Mouse (Mus musculus) heart, embryonic 13.5 days (tissue): Measurements from ENCODE around the gene Myh14. TPM values are rescaled to one million over a fixed set of nuclear protein-coding genes. Genes with fewer than 3 reads are reported as not detected.
A peak's percentile ranks its signal among the peaks of the same experiment; 100 is the strongest.

Experiments
- ATAC-seq: fragments of 200-750 bp; cut with Nextera tagmentation; 2 replicates; pipeline ENCODE4 v1.8.0; 2017; ENCODE audit warnings: moderate TSS enrichment; ENCODE audit not compliant: insufficient number of reproducible peaks, low FRiP score, low TSS enrichment; ENCODE audit errors: extremely low read depth
- H3K27ac ChIP-seq: fragments of 300-500 bp; sonication (generic); replicated peaks from 2 replicates; pipeline ENCODE4 v1.5.1; 2015; ENCODE audit warnings: moderate library complexity, mild to moderate bottlenecking, inconsistent platforms
- H3K27me3 ChIP-seq: fragments of 300-500 bp; sonication (generic); replicated peaks from 2 replicates; pipeline ENCODE4 v1.6.1; 2015; ENCODE audit warnings: mild to moderate bottlenecking, inconsistent platforms
- H3K36me3 ChIP-seq: fragments of 300-500 bp; sonication (generic); 2 replicates; pipeline ENCODE4 v1.6.1; 2015; ENCODE audit warnings: mild to moderate bottlenecking, inconsistent platforms
- H3K4me1 ChIP-seq: fragments of 300-500 bp; sonication (generic); 2 replicates; pipeline ENCODE4 v1.6.1; 2015; ENCODE audit warnings: inconsistent platforms
- H3K4me2 ChIP-seq: fragments of 300-500 bp; sonication (generic); 2 replicates; pipeline ENCODE4 v1.6.1; 2015; ENCODE audit warnings: inconsistent platforms, mild to moderate bottlenecking, moderate library complexity
- H3K4me3 ChIP-seq: fragments of 300-500 bp; sonication (generic); 2 replicates; pipeline ENCODE4 v1.5.1; 2015; ENCODE audit warnings: moderate library complexity, mild to moderate bottlenecking, inconsistent platforms
- H3K9ac ChIP-seq: fragments of 300-500 bp; sonication (generic); 2 replicates; pipeline ENCODE4 v1.6.1; 2015; ENCODE audit warnings: inconsistent platforms, mild to moderate bottlenecking, moderate library complexity
- H3K9me3 ChIP-seq: fragments of 300-500 bp; sonication (generic); 2 replicates; pipeline ENCODE4 v1.6.1; 2016; ENCODE audit warnings: inconsistent platforms
- WGBS: fragments of 180-500 bp; shearing (Covaris S2); methylation state at CpG from one replicate; pipeline ENCODE4 v1.1.7; 2015; ENCODE audit warnings: mixed read lengths; 5-methylcytosine and 5-hydroxymethylcytosine counted together
- polyA plus RNA-seq: library from polyadenylated mRNA; unstranded; fragments of >200 nt; fragmentation: Nextera tagmentation; extraction: Ambion mirVana; gene quantifications from 2 replicates; pipeline ENCODE4 v1.2.1, GENCODE M21; 2015

Myh14 gene
- polyA plus RNA-seq, 1 experiment from 2014 or later, result 0.59 TPM

GRCm38 (mm10) chr7:44697191-44697710 lies 26.6 kb upstream of the Myh14 start:
- ATAC-seq, result peak; percentile 67; the same call in 1 of the 2 replicates
- Histone ChIP-seq H3K4me2 (peak overlapping the region; percentile 39), H3K27me3 (peaks cover 11% of the 10 kb centered on the region), H3K27ac (peak overlapping the region; percentile 67), H3K36me3 (no peaks in the 10 kb centered on the region), H3K4me1 (peaks cover 15% of the 10 kb centered on the region), H3K4me3 (no peak overlapping the region), H3K9me3 (no peaks in the 10 kb centered on the region), H3K9ac (0 out of 2 replicates have a peak overlapping the region, but pooled peaks have one; percentile 34)
- 9% methylated on average over 20 of the region's 20 CpGs for WGBS

- ATAC-seq, result no peak
- Histone ChIP-seq H3K9ac (no peak overlapping the region), H3K4me2 (no peak overlapping the region), H3K27me3 (peaks cover 12% of the 10 kb centered on the region), H3K4me3 (no peak overlapping the region), H3K9me3 (no peaks in the 10 kb centered on the region), H3K27ac (no peak overlapping the region), H3K4me1 (peaks cover 15% of the 10 kb centered on the region), H3K36me3 (no peaks in the 10 kb centered on the region)
- 84% methylated on average over 4 of the region's 4 CpGs for WGBS
Measured at GRCm38 (mm10) chr7:44695223-44695622, 24.6 kb upstream of the Myh14 start.

GRCm38 (mm10) chr7:44693427-44694175 lies 23.0 kb upstream of the Myh14 start:
- H3K36me3 ChIP-seq, result no peaks in the 10 kb centered on the region
- H3K27ac ChIP-seq, result no peak overlapping the region
- WGBS, result 58% methylated on average over 10 of the region's 10 CpGs
- no peak overlapping the region for H3K4me2 ChIP-seq
- no peak overlapping the region for H3K4me3 ChIP-seq
- no peak for ATAC-seq
- peaks cover 15% of the 10 kb centered on the region for H3K4me1 ChIP-seq
- no peak overlapping the region for H3K9ac ChIP-seq
- H3K27me3 ChIP-seq, result peaks cover 9% of the 10 kb centered on the region
- H3K9me3 ChIP-seq, result no peaks in the 10 kb centered on the region

DNA sequence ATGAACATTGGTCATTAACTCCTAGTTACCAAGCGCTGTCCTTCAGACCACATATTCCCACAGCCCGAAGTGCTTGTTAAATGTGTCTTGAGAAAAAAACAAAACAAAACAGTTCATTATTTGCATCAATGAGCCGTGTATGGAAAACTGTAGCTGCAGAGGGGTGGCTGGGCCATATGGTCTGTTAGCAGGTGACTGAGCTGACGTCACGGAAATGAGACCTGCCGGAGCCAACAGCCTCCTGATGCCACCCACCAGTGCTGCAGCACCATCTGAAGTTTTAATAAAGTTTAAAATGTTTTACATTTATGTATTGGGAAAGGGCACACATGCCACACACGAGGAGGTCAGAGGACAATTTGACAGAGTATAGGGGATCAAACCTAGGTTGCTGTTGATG lies 18.7 kb upstream of the Myh14 start:
- Histone ChIP-seq H3K27ac (no peak overlapping the region), H3K27me3 (peaks cover 5% of the 10 kb centered on the region; the same call in 1 of the 2 replicates), H3K4me2 (no peak overlapping the region), H3K9ac (no peak overlapping the region), H3K36me3 (no peaks in the 10 kb centered on the region), H3K4me1 (0 out of 2 replicates have a peak, but pooled peaks cover 6% of the 10 kb centered on the region), H3K9me3 (no peaks in the 10 kb centered on the region), H3K4me3 (no peak overlapping the region)
- no peak for ATAC-seq
- WGBS, result 82% methylated on average over 7 of the region's 7 CpGs

- H3K27me3 ChIP-seq, result peaks cover 5% of the 10 kb centered on the region; the same call in 1 of the 2 replicates
- H3K9ac ChIP-seq, result no peak overlapping the region
- H3K4me2 ChIP-seq, result no peak overlapping the region
- ATAC-seq, result no peak
- WGBS, result 59% methylated on average over 3 of the region's 3 CpGs
- H3K4me1 ChIP-seq, result 0 out of 2 replicates have a peak, but pooled peaks cover 6% of the 10 kb centered on the region
- no peaks in the 10 kb centered on the region for H3K9me3 ChIP-seq
- no peaks in the 10 kb centered on the region for H3K36me3 ChIP-seq
- H3K4me3 ChIP-seq, result no peak overlapping the region
- no peak overlapping the region for H3K27ac ChIP-seq
Measured at GRCm38 (mm10) chr7:44688890-44689289, 18.2 kb upstream of the Myh14 start.

DNA sequence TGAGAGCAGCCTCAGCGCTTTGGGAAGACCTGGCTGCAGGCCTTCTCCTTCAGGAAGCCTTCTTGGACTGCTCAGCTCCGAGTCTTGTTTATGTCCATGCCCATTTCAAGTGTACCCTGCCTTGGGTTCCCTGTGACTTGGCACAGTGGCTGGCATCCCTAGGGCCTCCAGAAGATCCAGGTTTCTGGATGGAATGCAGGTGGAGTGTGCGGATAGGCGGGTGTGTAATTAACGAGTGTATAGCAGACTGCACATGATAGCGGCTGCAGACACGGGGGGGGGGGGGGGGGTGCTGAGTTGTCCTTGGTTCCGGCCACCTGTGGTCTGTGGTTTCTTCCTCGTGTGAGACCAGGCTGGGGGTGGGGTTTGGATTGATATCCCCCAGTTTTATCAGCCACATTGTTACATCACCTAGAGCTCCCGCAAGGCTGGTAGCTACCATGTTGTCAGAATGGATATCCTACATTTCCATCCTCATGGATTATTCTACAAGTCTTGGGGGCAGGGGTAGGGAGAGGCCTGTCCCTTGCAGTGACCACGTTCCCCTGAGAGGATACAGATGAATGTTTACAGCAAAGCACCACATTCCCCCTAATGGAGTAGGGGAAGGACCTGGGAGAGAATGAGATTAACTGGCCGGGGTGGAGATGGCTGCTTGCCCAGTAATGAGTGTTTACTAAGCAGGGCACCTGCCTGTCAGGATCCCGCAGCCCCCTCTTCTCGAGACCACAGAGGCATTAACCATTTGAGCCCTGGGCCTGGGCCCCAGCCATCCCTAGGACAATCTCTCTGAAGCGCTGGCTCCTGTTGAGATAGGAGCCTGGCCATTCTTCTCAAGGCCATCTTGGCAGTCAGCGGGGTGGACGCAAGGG lies 15.1 kb upstream of the Myh14 start:
- Histone ChIP-seq H3K27ac (no peak overlapping the region), H3K27me3 (no peaks in the 10 kb centered on the region; the same call in 1 of the 2 replicates), H3K4me1 (0 out of 2 replicates have a peak, but pooled peaks cover 6% of the 10 kb centered on the region), H3K9ac (no peak overlapping the region), H3K4me2 (no peak overlapping the region), H3K9me3 (no peaks in the 10 kb centered on the region), H3K4me3 (no peak overlapping the region), H3K36me3 (no peaks in the 10 kb centered on the region)
- ATAC-seq, result no peak; the same call in 1 of the 2 replicates
- WGBS, result 56% methylated on average over 17 of the region's 17 CpGs

DNA sequence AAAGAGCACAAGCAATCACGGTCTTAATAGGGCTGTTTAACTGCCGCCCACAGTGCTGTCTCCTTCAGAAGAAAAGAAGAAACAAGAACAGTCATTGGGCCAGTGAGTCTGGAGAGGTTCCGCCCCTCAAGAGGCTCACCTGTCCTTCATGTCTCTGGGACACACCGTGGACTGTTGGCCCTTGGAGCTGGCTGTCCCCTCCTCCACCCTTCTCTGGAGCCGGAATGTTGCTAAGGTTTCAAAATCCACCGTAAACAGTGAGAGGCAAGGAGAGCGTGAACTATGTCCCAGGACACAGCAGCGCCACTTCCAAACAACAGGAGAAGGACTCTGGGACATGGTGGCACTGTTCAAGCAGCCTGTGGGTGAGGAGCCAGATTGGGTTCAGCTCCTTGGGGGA lies 13.0 kb upstream of the Myh14 start:
- Histone ChIP-seq H3K4me3 (no peak overlapping the region), H3K9me3 (no peaks in the 10 kb centered on the region), H3K4me1 (0 out of 2 replicates have a peak, but pooled peaks cover 6% of the 10 kb centered on the region), H3K36me3 (no peaks in the 10 kb centered on the region), H3K4me2 (no peak overlapping the region), H3K27ac (no peak overlapping the region), H3K9ac (no peak overlapping the region), H3K27me3 (no peaks in the 10 kb centered on the region; the same call in 1 of the 2 replicates)
- WGBS, result 68% methylated on average over 8 of the region's 8 CpGs
- no peak for ATAC-seq

- Histone ChIP-seq H3K9me3 (no peaks in the 10 kb centered on the region), H3K9ac (no peak overlapping the region), H3K4me1 (peaks cover 3% of the 10 kb centered on the region; the same call in 1 of the 2 replicates), H3K36me3 (no peaks in the 10 kb centered on the region), H3K27ac (no peak overlapping the region), H3K27me3 (peaks cover 11% of the 10 kb centered on the region), H3K4me3 (no peak overlapping the region), H3K4me2 (no peak overlapping the region)
- WGBS, result 42% methylated on average over 2 of the region's 2 CpGs
- no peak for ATAC-seq
Measured at GRCm38 (mm10) chr7:44676611-44677010, 6.0 kb upstream of the Myh14 start.

DNA sequence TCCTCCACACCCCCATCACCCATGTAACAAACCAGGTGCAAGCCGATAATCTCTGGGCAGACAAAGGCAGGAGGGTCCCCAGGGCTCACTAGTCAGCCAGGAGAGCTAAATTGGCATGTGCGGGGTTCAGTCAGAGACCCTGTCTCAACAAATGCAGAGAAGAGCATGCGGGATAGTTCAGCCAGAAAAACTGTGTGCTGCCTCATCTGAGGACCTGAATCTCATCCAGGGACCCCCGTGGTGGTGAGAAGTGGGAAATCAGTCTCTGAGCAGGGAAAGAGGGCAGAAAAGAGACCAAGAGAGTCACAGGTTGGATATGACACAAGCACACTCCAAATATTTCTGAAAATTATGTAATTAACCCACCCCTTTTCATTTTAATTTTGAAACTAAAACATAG lies 5.5 kb upstream of the Myh14 start:
- Histone ChIP-seq H3K9me3 (no peaks in the 10 kb centered on the region), H3K4me3 (no peak overlapping the region), H3K36me3 (no peaks in the 10 kb centered on the region), H3K27ac (no peak overlapping the region), H3K4me2 (no peak overlapping the region), H3K27me3 (peaks cover 15% of the 10 kb centered on the region), H3K4me1 (peaks cover 7% of the 10 kb centered on the region), H3K9ac (no peak overlapping the region)
- no peak for ATAC-seq
- WGBS, result 52% methylated on average over 4 of the region's 4 CpGs

GRCm38 (mm10) chr7:44675171-44675570 lies 4.5 kb upstream of the Myh14 start:
- Histone ChIP-seq H3K4me3 (no peak overlapping the region), H3K4me2 (no peak overlapping the region), H3K9me3 (no peaks in the 10 kb centered on the region), H3K4me1 (peaks cover 10% of the 10 kb centered on the region), H3K9ac (no peak overlapping the region), H3K36me3 (no peaks in the 10 kb centered on the region), H3K27me3 (peaks cover 25% of the 10 kb centered on the region), H3K27ac (no peak overlapping the region)
- ATAC-seq, result no peak
- 76% methylated on average over 6 of the region's 6 CpGs for WGBS

DNA sequence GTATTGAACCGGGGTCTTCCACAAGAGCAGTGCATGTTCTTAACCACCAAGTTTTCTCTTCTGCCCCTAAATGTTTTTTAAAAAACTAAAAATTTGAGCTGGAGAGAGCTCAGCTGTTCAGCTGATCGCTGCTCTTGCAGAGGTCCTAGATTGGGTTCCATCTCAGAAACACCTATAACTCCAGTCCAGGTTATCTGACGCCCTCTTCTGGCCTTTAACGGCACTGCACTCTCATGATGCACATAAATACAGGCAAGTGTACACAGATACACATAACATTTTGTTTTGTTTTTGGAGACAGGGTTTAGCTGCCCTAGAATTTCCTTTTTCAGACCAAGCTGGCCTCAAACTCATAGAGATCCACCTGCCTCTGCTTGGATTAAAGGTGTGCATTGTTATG lies 3.9 kb upstream of the Myh14 start:
- 67% methylated on average over 4 of the region's 4 CpGs for WGBS
- Histone ChIP-seq H3K27me3 (peaks cover 32% of the 10 kb centered on the region), H3K4me3 (no peak overlapping the region), H3K36me3 (no peaks in the 10 kb centered on the region), H3K27ac (no peak overlapping the region), H3K4me2 (no peak overlapping the region), H3K4me1 (peaks cover 10% of the 10 kb centered on the region), H3K9me3 (no peaks in the 10 kb centered on the region), H3K9ac (no peak overlapping the region)
- ATAC-seq, result no peak
